Mouse (Mus musculus) gastrocnemius, adult 2 months (tissue): Measurements from ENCODE around the gene Megf9. TPM values are rescaled to one million over a fixed set of nuclear protein-coding genes. Genes with fewer than 3 reads are reported as not detected.

Experiments used
- DNase-seq: peaks from one replicate; pipeline ENCODE4 v3.0.0; 2022
- H3K27ac ChIP-seq: fragments of 200-600 bp; 2 replicates; pipeline ENCODE4 v1.8.1; 2022; ENCODE audit warnings: mild to moderate bottlenecking
- H3K4me3 ChIP-seq: fragments of 200-600 bp; 2 replicates; pipeline ENCODE4 v1.8.1; 2022; ENCODE audit warnings: mild to moderate bottlenecking, moderate library complexity
- CTCF ChIP-seq: fragments of 200-600 bp; IDR thresholded peaks from 2 replicates; pipeline ENCODE4 v1.8.1; 2022; ENCODE audit warnings: antibody characterized with exemption, mild to moderate bottlenecking, moderate library complexity
- intact Hi-C: fragments of 180-260 bp; cut with DNase I; formaldehyde crosslinking; loops from one replicate; pipeline ENCODE4 v1.15.1; 2025
- total RNA-seq, 2 experiments: library from RNA; stranded (reverse); gene quantifications; 2 replicates each; pipeline ENCODE4 v1.2.3; 2021

Megf9 gene
- total RNA-seq, 2 experiments from 2014 or later = 2.6 to 3.8 TPM

GRCm38 (mm10) chr4:70536661-70537580 is 2.1 kb upstream of the Megf9 start:
- TF ChIP-seq CTCF = no peak
- H3K4me3 ChIP-seq = no peak overlapping the region
- peak overlapping the region; percentile 89; the same call in 1 of the 2 replicates for H3K27ac ChIP-seq
- no peak for DNase-seq
- intact Hi-C loops = no loop called here

DNA sequence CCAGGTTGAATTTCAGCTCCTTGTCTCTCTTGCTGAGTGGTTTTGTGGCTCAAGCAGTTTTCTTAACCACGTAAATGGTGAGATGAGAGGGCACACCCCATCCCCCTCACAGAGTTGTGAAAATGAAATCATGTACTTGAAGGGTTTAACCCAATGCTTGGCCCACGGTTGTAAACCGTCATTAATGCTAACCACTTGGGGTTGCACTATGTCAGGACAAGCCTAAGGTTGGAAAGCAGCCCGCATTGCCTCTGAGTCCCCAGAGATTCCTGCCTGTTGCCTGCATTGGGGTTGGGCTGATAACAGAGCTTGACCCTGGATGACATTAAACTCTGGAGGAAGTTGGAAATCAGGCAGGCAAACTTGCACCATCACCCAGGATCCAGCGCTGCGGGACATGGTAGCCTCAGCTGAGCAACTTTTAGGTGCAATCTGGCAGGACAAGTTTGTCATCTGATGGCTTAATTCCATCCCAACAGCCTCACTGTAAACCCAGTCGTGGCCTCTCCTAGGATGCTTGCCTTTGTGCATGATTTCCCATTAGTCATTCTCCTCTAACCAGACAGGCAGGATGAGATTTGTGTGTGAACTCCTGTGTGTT is 1.0 kb upstream of the Megf9 start:
- H3K4me3 ChIP-seq = peak overlapping the region; percentile 95
- TF ChIP-seq CTCF = no peak
- DNase-seq = peak; percentile 72
- H3K27ac ChIP-seq = peak overlapping the region; percentile 89
- intact Hi-C loops = no loop called here

GRCm38 (mm10) chr4:70535289-70535688 is 494 bp upstream of the Megf9 start:
- intact Hi-C loops = no loop called here
- Histone ChIP-seq H3K27ac (peak overlapping the region; percentile 89), H3K4me3 (peak overlapping the region; percentile 95)
- DNase-seq = no peak
- no peak for TF ChIP-seq CTCF

DNA sequence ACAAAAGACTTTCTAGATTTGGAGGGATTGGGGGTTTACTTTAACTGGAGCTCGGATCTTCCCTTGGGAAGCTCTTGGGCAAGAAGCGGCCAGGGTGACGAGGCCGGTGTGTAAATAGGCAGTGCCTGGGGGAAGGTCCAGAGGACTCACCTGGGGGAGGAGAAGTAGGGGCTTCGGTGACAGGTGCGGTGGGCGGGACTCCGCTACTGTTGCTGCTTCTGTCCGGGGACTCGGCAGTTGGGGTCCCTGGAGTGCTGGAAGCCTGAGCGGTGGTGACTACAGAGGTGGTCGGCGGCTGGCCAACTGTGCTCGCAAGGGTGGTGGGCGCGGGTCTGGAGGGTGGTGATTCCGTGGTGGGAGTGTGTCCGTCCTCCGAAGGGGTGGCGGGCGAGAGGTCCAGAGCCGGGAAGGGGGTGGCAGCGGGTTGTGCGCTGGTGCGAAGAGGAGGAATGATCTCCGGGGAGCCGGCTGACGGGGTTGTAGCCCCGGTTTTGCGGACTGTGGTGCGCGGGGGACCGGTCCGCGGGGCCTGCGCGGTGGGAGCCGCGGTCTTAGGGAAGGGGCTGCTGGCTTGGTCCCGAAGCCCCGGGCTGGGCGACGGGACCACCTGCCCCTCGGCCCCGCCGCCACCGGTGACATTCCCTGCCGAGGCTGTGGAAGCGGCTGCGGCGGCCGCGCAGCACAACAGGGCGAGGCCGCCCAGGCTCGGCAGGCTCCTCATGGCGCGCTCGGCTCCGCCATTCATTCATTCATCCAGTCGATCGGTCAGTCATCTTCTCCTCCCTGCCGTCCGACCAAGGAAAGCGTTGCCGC is 511 bp downstream of the Megf9 start:
- Histone ChIP-seq H3K27ac (peak overlapping the region; percentile 84), H3K4me3 (peak overlapping the region; percentile 95)
- TF ChIP-seq CTCF = no peak
- intact Hi-C loops = loop anchor here (5.0 kb wide), 1 partner anchor 82 kb away; no protein-coding TSS in a partner anchor
- DNase-seq = peak; percentile 51

- TF ChIP-seq CTCF = no peak
- Histone ChIP-seq H3K4me3 (peak overlapping the region; percentile 95), H3K27ac (no peak overlapping the region)
- no peak for DNase-seq
- intact Hi-C loops = loop anchor here (5.0 kb wide), 1 partner anchor 81 kb away; no protein-coding TSS in a partner anchor
Observed at GRCm38 (mm10) chr4:70533056-70533805, 1.6 kb downstream of the Megf9 start.

GRCm38 (mm10) chr4:70531021-70531420 is 3.8 kb downstream of the Megf9 start:
- DNase-seq = no peak
- Histone ChIP-seq H3K4me3 (no peak overlapping the region), H3K27ac (no peak overlapping the region)
- intact Hi-C loops = loop anchor here (5.0 kb wide), 1 partner anchor 79 kb away; no protein-coding TSS in a partner anchor
- TF ChIP-seq CTCF = no peak

- no peak for DNase-seq
- H3K27ac ChIP-seq = no peak overlapping the region
- TF ChIP-seq CTCF = no peak
- intact Hi-C loops = no loop called here
- H3K4me3 ChIP-seq = no peak overlapping the region
Observed at GRCm38 (mm10) chr4:70528622-70529021, 6.2 kb downstream of the Megf9 start.

DNA sequence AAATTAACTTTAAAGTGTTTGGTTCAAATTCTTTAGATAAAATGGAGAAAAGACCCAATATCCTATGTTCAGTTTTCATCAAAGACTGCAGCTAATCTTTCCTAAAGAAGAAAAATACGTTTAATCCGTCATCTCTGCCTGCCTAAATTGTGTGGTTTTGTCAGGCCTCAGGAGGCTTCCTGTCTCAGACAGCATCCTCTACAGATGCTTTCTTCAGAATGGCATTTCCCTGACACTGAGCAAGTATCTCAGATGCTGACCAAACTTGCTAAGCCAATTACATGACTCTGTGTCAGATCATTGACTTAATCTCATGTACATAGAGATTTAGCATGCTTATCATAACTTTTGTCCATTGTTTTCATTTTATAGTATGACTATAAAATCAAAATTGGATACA is 11.4 kb downstream of the Megf9 start:
- intact Hi-C loops = no loop called here
- no peak for TF ChIP-seq CTCF
- H3K27ac ChIP-seq = no peak overlapping the region
- H3K4me3 ChIP-seq = no peak overlapping the region
- no peak for DNase-seq

DNA sequence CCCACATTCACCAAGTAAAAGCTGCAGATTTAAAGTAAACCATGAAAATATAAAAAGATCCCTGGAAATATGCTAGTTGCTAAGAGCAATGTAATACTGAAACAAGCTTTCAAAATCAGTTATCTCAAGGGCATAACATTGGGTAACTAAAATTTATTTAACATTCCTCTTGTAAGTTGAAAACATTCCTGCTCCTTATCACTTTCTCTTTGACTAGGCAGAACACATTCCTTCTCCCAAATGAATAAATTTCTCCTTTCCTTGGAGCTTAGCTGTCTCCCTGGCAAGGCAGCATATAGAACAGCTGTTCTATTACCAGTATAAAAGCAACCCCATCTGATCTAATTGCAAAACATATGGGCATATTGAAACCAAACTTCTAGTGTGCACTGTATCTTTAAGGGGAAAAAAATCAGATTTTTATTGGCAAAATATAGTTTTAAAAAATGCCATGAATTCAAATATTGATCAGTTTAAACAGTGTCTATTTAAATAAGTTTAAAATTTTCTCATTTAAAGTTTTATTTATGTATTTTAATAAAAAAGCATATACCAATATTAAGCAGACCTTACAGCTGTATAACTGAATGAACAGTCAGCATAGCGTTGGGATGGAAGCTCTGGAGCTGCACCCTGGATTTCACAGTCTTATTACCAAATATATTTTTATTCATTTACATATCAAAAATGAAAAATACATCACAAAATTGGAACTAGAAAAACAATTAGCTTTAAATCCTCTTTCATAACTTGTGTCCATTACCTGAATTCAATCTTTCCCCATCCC is 13.1 kb downstream of the Megf9 start:
- DNase-seq = no peak
- intact Hi-C loops = no loop called here
- Histone ChIP-seq H3K27ac (no peak overlapping the region), H3K4me3 (no peak overlapping the region)
- TF ChIP-seq CTCF = no peak

DNA sequence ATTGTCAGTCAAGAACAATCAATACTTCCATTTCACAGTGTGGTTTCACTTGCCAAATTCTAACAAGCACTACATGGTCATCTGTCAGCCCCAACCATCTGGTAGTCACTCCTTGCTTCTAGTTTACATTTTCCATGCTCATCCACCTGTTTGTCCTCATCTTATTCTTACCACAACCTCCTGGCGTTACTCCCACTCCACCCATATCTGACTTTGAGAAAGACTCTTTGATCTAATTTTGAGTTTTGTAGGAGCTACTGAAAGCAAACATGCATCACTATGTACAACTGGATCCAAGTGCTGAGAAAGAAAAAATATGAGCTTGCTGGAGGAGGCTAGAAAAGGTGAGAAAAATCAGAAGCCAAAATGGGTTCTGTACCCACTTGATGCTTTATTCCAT is 17.1 kb downstream of the Megf9 start:
- no peak overlapping the region for H3K27ac ChIP-seq
- no peak for DNase-seq
- no peak for TF ChIP-seq CTCF
- intact Hi-C loops = no loop called here
- no peak overlapping the region for H3K4me3 ChIP-seq

DNA sequence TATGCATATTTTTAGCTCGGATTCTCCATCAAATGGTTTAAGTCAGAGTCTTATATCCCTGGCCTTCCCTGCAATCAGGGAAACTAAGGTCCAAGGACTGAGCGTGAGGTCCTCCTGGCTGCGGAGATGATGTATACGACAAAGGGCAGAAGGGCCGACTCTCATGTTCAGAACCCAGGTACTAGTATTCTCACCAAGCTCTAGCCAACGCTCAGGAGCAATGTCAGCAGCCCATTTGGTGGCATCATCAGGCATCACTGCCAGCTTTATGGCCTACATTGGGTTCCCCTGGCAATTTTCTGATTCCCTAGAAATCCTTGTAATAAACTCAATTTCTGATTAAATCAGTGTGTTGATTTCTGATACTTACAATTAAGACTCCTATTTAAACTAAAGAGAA is 18.5 kb downstream of the Megf9 start:
- Histone ChIP-seq H3K4me3 (no peak overlapping the region), H3K27ac (no peak overlapping the region)
- intact Hi-C loops = no loop called here
- no peak for TF ChIP-seq CTCF
- DNase-seq = no peak
